Mouse (Mus musculus) NIH3T3 (cell line): Measurements from ENCODE around the gene Minpp1.

Source experiments
- DNase-seq: peaks from one replicate; pipeline ENCODE4 v3.0.0-alpha.2; 2012; ENCODE audit warnings: low read depth

Minpp1 gene

GRCm38 (mm10) chr19:32527139-32527538 is 41.6 kb downstream of the Minpp1 start:
- no peak for DNase-seq

- no peak for DNase-seq
Measured at GRCm38 (mm10) chr19:32528723-32529122, 43.2 kb downstream of the Minpp1 start.

- DNase-seq: no peak
Measured at GRCm38 (mm10) chr19:32529252-32529942, 43.8 kb downstream of the Minpp1 start.

GRCm38 (mm10) chr19:32530296-32530695 is 44.7 kb downstream of the Minpp1 start:
- no peak for DNase-seq

GRCm38 (mm10) chr19:32532331-32532730 is 46.8 kb downstream of the Minpp1 start:
- no peak for DNase-seq

GRCm38 (mm10) chr19:32532737-32533505 is 47.4 kb downstream of the Minpp1 start:
- peak; percentile 62 for DNase-seq

- DNase-seq: no peak
Measured at GRCm38 (mm10) chr19:32534887-32535286, 49.3 kb downstream of the Minpp1 start.

GRCm38 (mm10) chr19:32542784-32543490 is 57.4 kb downstream of the Minpp1 start:
- no peak for DNase-seq

- peak; percentile 77 for DNase-seq
Measured at GRCm38 (mm10) chr19:32547396-32547795, 61.8 kb downstream of the Minpp1 start.

- no peak for DNase-seq
Measured at GRCm38 (mm10) chr19:32548202-32548601, 62.6 kb downstream of the Minpp1 start.

- peak; percentile 15 for DNase-seq
Measured at GRCm38 (mm10) chr19:32550446-32550845, 64.9 kb downstream of the Minpp1 start.

- peak; percentile 80 for DNase-seq
Measured at GRCm38 (mm10) chr19:32551442-32551841, 65.9 kb downstream of the Minpp1 start.

GRCm38 (mm10) chr19:32552106-32552505 is 66.5 kb downstream of the Minpp1 start:
- peak; percentile 80 for DNase-seq

GRCm38 (mm10) chr19:32553310-32553709 is 67.7 kb downstream of the Minpp1 start:
- DNase-seq: no peak

- DNase-seq: no peak
Measured at GRCm38 (mm10) chr19:32555257-32555656, 69.7 kb downstream of the Minpp1 start.
